Mouse (Mus musculus): ENCODE measurements around the gene Lgr5. TPM values are rescaled to one million over a fixed set of nuclear protein-coding genes. Genes with fewer than 3 reads are reported as not detected.

Lgr5 gene
- total and polyA plus RNA-seq, 3 experiments: not detected

DNA sequence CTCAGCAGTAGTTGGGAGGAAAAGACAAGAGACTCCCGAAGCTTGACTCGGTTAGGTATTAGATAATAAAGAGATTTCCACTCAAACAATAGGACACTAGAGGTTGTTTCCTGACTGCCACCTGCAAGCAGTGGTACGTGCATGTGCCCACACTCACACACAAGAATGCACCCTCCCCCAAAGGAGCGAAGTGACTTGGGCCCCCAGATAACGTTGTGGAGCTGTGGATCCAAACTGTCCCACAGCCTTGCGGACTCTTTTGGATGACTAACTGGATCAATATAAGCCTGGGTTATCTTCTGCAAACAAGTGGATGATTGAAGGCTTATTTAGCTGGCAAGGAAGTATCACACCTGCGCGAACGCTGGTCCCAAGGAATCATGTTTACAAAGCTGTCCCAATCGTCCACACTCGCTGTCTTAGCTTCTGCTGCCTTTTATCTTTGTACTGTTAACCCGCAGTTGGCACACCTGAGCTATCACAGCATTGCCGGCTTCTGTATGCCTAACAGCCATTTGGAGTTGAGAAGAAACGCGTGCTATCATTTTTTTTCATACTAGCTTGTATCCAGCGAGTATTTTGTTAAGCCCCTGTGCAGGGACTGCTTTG is 81.8 kb downstream of the Lgr5 start:
- H3K79me2 ChIP-seq (replicated peaks; ENCODE audit: control insufficient read depth, extremely low read depth, insufficient read depth, poor library complexity, severe bottlenecking): no peaks in the 10 kb centered on the region

DNA sequence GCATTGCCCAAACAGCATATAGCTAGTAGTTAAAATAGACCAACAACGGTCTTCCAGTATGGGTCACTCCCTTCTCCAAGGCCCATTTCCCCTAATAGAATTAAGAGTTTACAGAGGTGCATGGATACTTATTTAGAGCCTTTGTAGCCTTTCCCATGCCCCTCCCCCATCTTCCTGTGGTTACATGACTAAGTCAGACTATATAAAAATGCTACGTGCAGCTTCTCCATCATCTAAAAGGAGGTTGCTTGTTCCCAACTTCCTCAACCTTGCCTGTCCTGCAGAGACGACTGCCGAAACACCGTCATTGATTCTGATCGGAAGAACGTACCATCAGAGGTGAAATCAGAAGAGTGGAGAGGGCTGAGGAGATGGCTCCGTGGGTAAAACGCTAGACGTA is 82.4 kb downstream of the Lgr5 start:
- Histone ChIP-seq H3K27me3 (replicated peaks) (no peaks in the 10 kb centered on the region), H3K4me3 (replicated peaks in 1 of 3; ENCODE audit: low read depth in 2 of 3, low read length in 2 of 3, poor library complexity in 1 of 3) (no peak overlapping the region), H3K9me3 (replicated peaks; ENCODE audit: low read length) (no peaks in the 10 kb centered on the region), H3K4me1 (ENCODE audit: control insufficient read depth in 1 of 2, insufficient read depth in 2 of 2) (no peaks in the 10 kb centered on the region), H3K4me2 (ENCODE audit: insufficient read depth, low read depth, poor library complexity, severe bottlenecking) (no peak overlapping the region), H3K79me2 (replicated peaks; ENCODE audit: control insufficient read depth, extremely low read depth, insufficient read depth, poor library complexity, severe bottlenecking) (no peaks in the 10 kb centered on the region), H3K27ac (ENCODE audit: insufficient read depth, low read depth) (no peak overlapping the region), H3K9ac (ENCODE audit: insufficient read depth, low read depth) (no peak overlapping the region), H3K36me3 (replicated peaks in 1 of 2; ENCODE audit: control insufficient read depth in 1 of 2, insufficient read depth in 1 of 2, low read length in 1 of 2) (no peaks in the 10 kb centered on the region)
- in situ Hi-C loops (cut with MboI; ENCODE audit: low pct_ligation_motif_present, low pct_unique_long_range_greater_than_20kb, low sequenced_read_pairs) (no loop called here), dilution Hi-C loops (cut with MboI; ENCODE audit: extremely low pct_ligation_motif_present, extremely low pct_unique_long_range_greater_than_20kb, low sequenced_read_pairs) (no loop called here)
- no peak for TF ChIP-seq SIN3A (IDR thresholded peaks at IDR 0.05; ENCODE audit: low read length)
- no peak for TF ChIP-seq SMC3 (IDR thresholded peaks at IDR 0.05; ENCODE audit: low read depth, low read length)
- TF ChIP-seq MAZ (IDR thresholded peaks at IDR 0.05; ENCODE audit: low read depth, low read length): no peak
- TF ChIP-seq RAD21 (IDR thresholded peaks at IDR 0.05; ENCODE audit: low read depth, low read length): no peak
- no peak for TF ChIP-seq POLR2AphosphoS2 (IDR thresholded peaks at IDR 0.05; ENCODE audit: low read depth, low read length)
- TF ChIP-seq ETS1 (conservative IDR thresholded peaks at IDR 0.05; ENCODE audit: low read depth, low read length): no peak
- TF ChIP-seq ZC3H11A (IDR thresholded peaks at IDR 0.05; ENCODE audit: low read depth, low read length): no peak
- no peak for DNase-seq (ENCODE audit: extremely low read depth)

More for the DNA sequence above, 81.8 kb downstream of the Lgr5 start:
- dilution Hi-C loops (cut with MboI; ENCODE audit: extremely low pct_ligation_motif_present, extremely low pct_unique_long_range_greater_than_20kb, low sequenced_read_pairs) (no loop called here), in situ Hi-C loops (cut with MboI; ENCODE audit: low pct_ligation_motif_present, low pct_unique_long_range_greater_than_20kb, low sequenced_read_pairs) (no loop called here)
- no peak for TF ChIP-seq MEF2A (IDR thresholded peaks at IDR 0.05; ENCODE audit: borderline replicate concordance, low read depth, low read length)
- TF ChIP-seq SIN3A (IDR thresholded peaks at IDR 0.05; ENCODE audit: low read length): no peak
- TF ChIP-seq ZC3H11A (IDR thresholded peaks at IDR 0.05; ENCODE audit: low read depth, low read length): no peak
- TF ChIP-seq E2F4 (IDR thresholded peaks at IDR 0.05; ENCODE audit: insufficient replicate concordance, low read depth, low read length): no peak
- TF ChIP-seq NELFE (IDR thresholded peaks at IDR 0.05; ENCODE audit: low read depth, low read length): no peak
- no peak for TF ChIP-seq USF1 (IDR thresholded peaks at IDR 0.05; ENCODE audit: low read depth, low read length)
- no peak for TF ChIP-seq ETS1 (conservative IDR thresholded peaks at IDR 0.05; ENCODE audit: low read depth, low read length)
- no peak for TF ChIP-seq UBTF (IDR thresholded peaks at IDR 0.05; ENCODE audit: low read depth, low read length)
- no peak for TF ChIP-seq IRF4 (IDR thresholded peaks at IDR 0.05; ENCODE audit: low read depth, low read length)
- no peak overlapping the region for H3K27ac ChIP-seq (ENCODE audit: insufficient read depth, low read depth)
- H3K27me3 ChIP-seq (replicated peaks): no peaks in the 10 kb centered on the region
- no peaks in the 10 kb centered on the region for H3K9me3 ChIP-seq (replicated peaks; ENCODE audit: low read length)
- no peak for DNase-seq (ENCODE audit: extremely low read depth)
- no peaks in the 10 kb centered on the region for H3K4me1 ChIP-seq (ENCODE audit: control insufficient read depth in 1 of 2, insufficient read depth in 2 of 2)
- H3K9ac ChIP-seq (ENCODE audit: insufficient read depth, low read depth): no peak overlapping the region
- H3K4me2 ChIP-seq (ENCODE audit: insufficient read depth, low read depth, poor library complexity, severe bottlenecking): no peak overlapping the region
- H3K36me3 ChIP-seq (replicated peaks in 1 of 2; ENCODE audit: control insufficient read depth in 1 of 2, insufficient read depth in 1 of 2, low read length in 1 of 2): no peaks in the 10 kb centered on the region
- H3K4me3 ChIP-seq (replicated peaks in 1 of 3; ENCODE audit: low read depth in 2 of 3, low read length in 2 of 3, poor library complexity in 1 of 3): no peak overlapping the region

Data from CH12.LX (cell line).